Mouse (Mus musculus): ENCODE results near the gene Gm42417.

GRCm38 (mm10) chr1:36524058-36524457 lies 15.2 kb downstream of the Gm42417 start:
- no peak for TF ChIP-seq CTCF (IDR thresholded peaks at IDR 0.05; ENCODE audit: low read depth)
- TF ChIP-seq EP300 (IDR thresholded peaks at IDR 0.05; ENCODE audit: low read depth) = no peak
